Mouse (Mus musculus) WW6 (cell line): ENCODE data around the gene Alk.

Source experiments
- DNase-seq: peaks from one replicate; pipeline ENCODE4 v3.0.0-alpha.2; 2013; ENCODE audit warnings: low read depth, low spot score

The Alk gene

GRCm38 (mm10) chr17:72144946-72145598 is 459.4 kb downstream of the Alk start:
- no peak for DNase-seq

- no peak for DNase-seq
Measured at GRCm38 (mm10) chr17:72144461-72144860, 460.0 kb downstream of the Alk start.

- DNase-seq = no peak
Measured at GRCm38 (mm10) chr17:72132140-72132911, 472.1 kb downstream of the Alk start.

- DNase-seq = no peak
Measured at GRCm38 (mm10) chr17:72121660-72122059, 482.8 kb downstream of the Alk start.

- no peak for DNase-seq
Measured at GRCm38 (mm10) chr17:72120278-72120677, 484.1 kb downstream of the Alk start.

GRCm38 (mm10) chr17:72118376-72118775 is 486.1 kb downstream of the Alk start:
- DNase-seq = no peak

GRCm38 (mm10) chr17:72115271-72115944 is 489.0 kb downstream of the Alk start:
- DNase-seq = no peak

- no peak for DNase-seq
Measured at GRCm38 (mm10) chr17:72112004-72112403, 492.4 kb downstream of the Alk start.

GRCm38 (mm10) chr17:72111528-72111927 is 492.9 kb downstream of the Alk start:
- DNase-seq = no peak

GRCm38 (mm10) chr17:72087261-72087703 is 517.1 kb downstream of the Alk start:
- DNase-seq = no peak

- no peak for DNase-seq
Measured at GRCm38 (mm10) chr17:72081396-72081795, 523.0 kb downstream of the Alk start.

GRCm38 (mm10) chr17:72076306-72076921 is 528.0 kb downstream of the Alk start:
- DNase-seq = no peak

- no peak for DNase-seq
Measured at GRCm38 (mm10) chr17:72071871-72072270, 532.6 kb downstream of the Alk start.

- no peak for DNase-seq
Measured at GRCm38 (mm10) chr17:72068176-72068575, 536.3 kb downstream of the Alk start.

- DNase-seq = no peak
Measured at GRCm38 (mm10) chr17:72062978-72063377, 541.4 kb downstream of the Alk start.

GRCm38 (mm10) chr17:72059312-72059711 is 545.1 kb downstream of the Alk start:
- no peak for DNase-seq

GRCm38 (mm10) chr17:72045671-72046070 is 558.8 kb downstream of the Alk start:
- DNase-seq = no peak

GRCm38 (mm10) chr17:72043667-72044390 is 560.6 kb downstream of the Alk start:
- DNase-seq = no peak

GRCm38 (mm10) chr17:72043001-72043666 is 561.3 kb downstream of the Alk start:
- no peak for DNase-seq

- no peak for DNase-seq
Measured at GRCm38 (mm10) chr17:72039176-72039948, 565.1 kb downstream of the Alk start.
